Mouse (Mus musculus) kidney, postnatal 0 days (tissue): ENCODE data around the gene Ptcra. TPM values are rescaled to one million over a fixed set of nuclear protein-coding genes. Genes with fewer than 3 reads are reported as not detected.

Source experiments
- ATAC-seq: fragments of 200-750 bp; cut with Nextera tagmentation; replicated peaks from 2 replicates; pipeline ENCODE4 v1.8.0; 2017; ENCODE audit warnings: low read depth, moderate number of reproducible peaks, moderate TSS enrichment, moderate library complexity; ENCODE audit not compliant: low FRiP score
- DNase-seq: peaks from one replicate; pipeline ENCODE4 v3.0.0-alpha.2; 2016; ENCODE audit warnings: low spot score
- H3K27ac ChIP-seq: fragments of 300-500 bp; sonication (generic); 2 replicates; pipeline ENCODE4 v1.5.1; 2014; ENCODE audit warnings: mild to moderate bottlenecking
- H3K27me3 ChIP-seq: fragments of 300-500 bp; sonication (generic); 2 replicates; pipeline ENCODE4 v1.6.1; 2014; ENCODE audit warnings: low read length, mixed read lengths; ENCODE audit not compliant: insufficient read depth
- H3K36me3 ChIP-seq: fragments of 300-500 bp; sonication (generic); 2 replicates; pipeline ENCODE4 v1.6.1; 2014; ENCODE audit warnings: low read length, mixed read lengths; ENCODE audit not compliant: insufficient read depth
- H3K4me1 ChIP-seq: fragments of 300-500 bp; sonication (generic); replicated peaks from 2 replicates; pipeline ENCODE4 v1.6.1; 2014; ENCODE audit warnings: antibody characterized with exemption, low read length, mixed read lengths; ENCODE audit not compliant: insufficient read depth
- H3K4me2 ChIP-seq: fragments of 300-500 bp; sonication (generic); 2 replicates; pipeline ENCODE4 v1.6.1; 2014; ENCODE audit warnings: mild to moderate bottlenecking, low read length, moderate library complexity, mixed read lengths
- H3K4me3 ChIP-seq: fragments of 300-500 bp; sonication (generic); replicated peaks from 2 replicates; pipeline ENCODE4 v1.5.1; 2014; ENCODE audit warnings: low read depth, low read length
- H3K9ac ChIP-seq: fragments of 300-500 bp; sonication (generic); 2 replicates; pipeline ENCODE4 v1.6.1; 2014; ENCODE audit warnings: low read depth, low read length
- H3K9me3 ChIP-seq: fragments of 300-500 bp; sonication (generic); replicated peaks from 2 replicates; pipeline ENCODE4 v1.6.1; 2016; ENCODE audit warnings: low read length, inconsistent platforms, mixed read lengths
- CTCF ChIP-seq: IDR thresholded peaks from 2 replicates; pipeline ENCODE4 v1.5.1; 2016; ENCODE audit warnings: antibody characterized with exemption, low read depth, mild to moderate bottlenecking, moderate library complexity
- WGBS: fragments of 180-500 bp; shearing (Covaris S2); extraction: QIAGEN DNeasy Blood & Tissue Kit; methylation state at CpG from one replicate; pipeline ENCODE4 v1.1.7; 2014; 5-methylcytosine and 5-hydroxymethylcytosine counted together
- polyA plus RNA-seq: library from polyadenylated mRNA; unstranded; fragments of >200 nt; fragmentation: Nextera tagmentation; extraction: Ambion mirVana; gene quantifications from 2 replicates; pipeline ENCODE4 v1.2.1, GENCODE M21; 2015

The Ptcra gene
- polyA plus RNA-seq, 1 experiment from 2014 or later, result 0.12 TPM

DNA sequence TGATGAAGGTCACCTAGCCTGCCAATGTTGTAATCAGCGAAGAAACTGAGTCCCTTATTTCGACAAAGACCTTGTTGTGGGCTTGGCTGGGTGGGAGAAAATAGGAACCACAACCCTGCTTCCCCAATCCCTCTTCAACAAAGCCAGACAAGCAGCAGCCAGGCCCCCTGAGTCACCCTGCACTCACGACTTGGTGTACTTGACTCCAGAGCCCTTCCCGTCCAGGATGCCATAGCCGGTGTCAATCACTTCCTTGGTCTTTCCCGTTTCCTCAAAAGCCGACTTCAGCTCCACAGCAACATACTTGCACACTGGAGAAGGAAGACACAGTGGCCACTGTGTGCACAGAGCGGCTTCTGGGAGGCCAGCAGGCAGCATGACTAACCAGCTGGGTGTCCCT is 16.3 kb downstream of the Ptcra start:
- H3K27ac ChIP-seq, result no peak overlapping the region
- no peak overlapping the region for H3K4me2 ChIP-seq
- peaks cover 31% of the 10 kb centered on the region for H3K36me3 ChIP-seq
- no peaks in the 10 kb centered on the region for H3K27me3 ChIP-seq
- peaks cover 10% of the 10 kb centered on the region; the same call in 1 of the 2 replicates for H3K4me1 ChIP-seq
- DNase-seq (no peak), ATAC-seq (no peak)
- H3K4me3 ChIP-seq, result no peak overlapping the region
- H3K9ac ChIP-seq, result no peak overlapping the region
- TF ChIP-seq CTCF, result no peak
- H3K9me3 ChIP-seq, result no peaks in the 10 kb centered on the region
- WGBS, result 81% methylated on average over 8 of the region's 8 CpGs

GRCm38 (mm10) chr17:46745506-46745905 is 18.0 kb downstream of the Ptcra start:
- H3K27me3 ChIP-seq, result no peaks in the 10 kb centered on the region

DNA sequence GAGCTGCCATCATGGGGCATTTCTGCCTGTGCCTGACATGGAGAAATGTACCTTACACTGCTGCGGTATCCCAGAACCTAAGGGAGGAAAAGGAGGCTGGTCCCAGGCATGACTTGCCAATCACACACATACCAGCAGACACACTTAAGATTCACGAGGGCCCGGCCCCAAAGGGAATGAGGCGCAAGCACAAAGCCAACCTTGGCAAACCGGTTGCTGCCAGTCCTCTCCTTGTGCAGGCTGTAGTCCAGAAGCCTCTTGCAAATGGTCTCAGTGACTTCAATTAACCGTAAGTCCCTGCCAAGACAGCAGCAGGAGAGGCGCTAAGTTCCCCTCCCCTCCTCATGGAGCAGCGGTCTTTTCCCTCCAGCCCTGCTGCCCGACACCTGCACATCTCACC is 20.5 kb downstream of the Ptcra start:
- H3K36me3 ChIP-seq, result peaks cover 31% of the 10 kb centered on the region
- ATAC-seq (no peak), DNase-seq (no peak)
- H3K27ac ChIP-seq, result no peak overlapping the region
- TF ChIP-seq CTCF, result no peak
- H3K9ac ChIP-seq, result no peak overlapping the region
- no peaks in the 10 kb centered on the region for H3K27me3 ChIP-seq
- WGBS, result 85% methylated on average over 9 of the region's 9 CpGs
- H3K4me3 ChIP-seq, result no peak overlapping the region
- no peaks in the 10 kb centered on the region for H3K9me3 ChIP-seq
- H3K4me2 ChIP-seq, result no peak overlapping the region
- H3K4me1 ChIP-seq, result no peaks in the 10 kb centered on the region

More at GRCm38 (mm10) chr17:46745506-46745905, 18.0 kb downstream of the Ptcra start:
- Histone ChIP-seq H3K4me1 (no peaks in the 10 kb centered on the region; the same call in 1 of the 2 replicates), H3K36me3 (peaks cover 31% of the 10 kb centered on the region), H3K4me3 (no peak overlapping the region), H3K9ac (no peak overlapping the region), H3K27ac (no peak overlapping the region), H3K4me2 (no peak overlapping the region), H3K9me3 (no peaks in the 10 kb centered on the region)
- 89% methylated on average over 2 of the region's 2 CpGs for WGBS
- TF ChIP-seq CTCF, result no peak
- ATAC-seq, result no peak
- DNase-seq, result no peak

- H3K4me1 ChIP-seq, result no peaks in the 10 kb centered on the region
- ATAC-seq (no peak), DNase-seq (no peak)
- H3K36me3 ChIP-seq, result peaks cover 34% of the 10 kb centered on the region
- WGBS, result 98% methylated on average over 6 of the region's 6 CpGs
- no peaks in the 10 kb centered on the region for H3K27me3 ChIP-seq
- H3K9me3 ChIP-seq, result no peaks in the 10 kb centered on the region
- no peak for TF ChIP-seq CTCF
- H3K4me3 ChIP-seq, result no peak overlapping the region
- H3K27ac ChIP-seq, result no peak overlapping the region
- H3K9ac ChIP-seq, result no peak overlapping the region
- H3K4me2 ChIP-seq, result no peak overlapping the region
Measured at GRCm38 (mm10) chr17:46741305-46741704, 22.2 kb downstream of the Ptcra start.

DNA sequence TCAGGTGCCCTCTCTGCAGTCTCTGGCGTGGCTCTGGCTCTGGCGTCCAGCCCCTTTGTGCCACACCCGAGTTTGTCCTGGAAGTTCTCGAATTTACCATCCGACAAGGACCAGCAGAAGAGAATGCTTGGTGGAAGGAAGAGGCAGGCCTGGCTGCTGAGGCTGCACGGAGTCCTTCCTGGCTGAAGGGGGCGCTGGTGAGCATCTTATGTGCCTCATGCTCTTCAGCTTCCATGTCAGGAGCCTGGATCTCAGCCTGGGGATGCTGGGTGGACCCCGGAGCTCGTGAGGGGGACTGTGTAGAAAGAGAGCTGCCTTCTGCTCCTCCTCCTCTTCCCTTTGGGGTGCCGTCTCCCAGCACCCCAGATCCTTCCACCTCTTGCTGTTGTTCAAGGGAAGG is 27.4 kb downstream of the Ptcra start:
- no peak for ATAC-seq
- no peaks in the 10 kb centered on the region for H3K9me3 ChIP-seq

DNA sequence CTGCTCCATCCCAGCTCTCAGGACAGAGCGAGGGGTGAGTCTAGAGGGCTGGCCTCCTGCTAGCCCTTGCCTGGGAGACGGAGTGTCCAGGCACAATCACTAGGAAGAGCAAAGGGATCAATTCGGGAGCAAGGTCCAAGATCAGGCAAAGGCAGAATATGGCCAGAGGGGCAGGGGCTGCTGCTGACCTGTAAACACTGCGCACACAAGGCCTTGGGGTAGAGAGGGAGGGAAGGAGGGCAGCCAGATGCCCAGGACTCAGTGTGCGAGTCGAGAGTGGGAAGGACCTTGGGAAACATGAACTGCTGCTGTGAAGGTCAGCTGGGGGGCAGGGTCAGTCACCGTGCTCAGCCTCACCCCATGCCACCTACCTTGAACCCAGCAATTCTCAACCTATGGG is 28.2 kb downstream of the Ptcra start:
- Histone ChIP-seq H3K9ac (no peak overlapping the region), H3K27me3 (no peaks in the 10 kb centered on the region), H3K27ac (no peak overlapping the region), H3K9me3 (no peaks in the 10 kb centered on the region), H3K36me3 (peaks cover 23% of the 10 kb centered on the region), H3K4me3 (no peak overlapping the region), H3K4me2 (no peak overlapping the region), H3K4me1 (no peaks in the 10 kb centered on the region)
- no peak for TF ChIP-seq CTCF
- WGBS, result 83% methylated on average over 7 of the region's 7 CpGs
- ATAC-seq (0 out of 2 replicates have a peak, but pooled peaks have one; percentile 19), DNase-seq (no peak)

More for the DNA sequence above, 27.4 kb downstream of the Ptcra start:
- H3K9ac ChIP-seq, result no peak overlapping the region
- no peaks in the 10 kb centered on the region for H3K4me1 ChIP-seq
- H3K36me3 ChIP-seq, result peaks cover 23% of the 10 kb centered on the region
- no peak overlapping the region for H3K4me2 ChIP-seq
- WGBS, result 58% methylated on average over 9 of the region's 10 CpGs
- DNase-seq, result no peak
- no peak overlapping the region for H3K27ac ChIP-seq
- no peaks in the 10 kb centered on the region for H3K27me3 ChIP-seq
- no peak overlapping the region for H3K4me3 ChIP-seq
- TF ChIP-seq CTCF, result peak; percentile 61

DNA sequence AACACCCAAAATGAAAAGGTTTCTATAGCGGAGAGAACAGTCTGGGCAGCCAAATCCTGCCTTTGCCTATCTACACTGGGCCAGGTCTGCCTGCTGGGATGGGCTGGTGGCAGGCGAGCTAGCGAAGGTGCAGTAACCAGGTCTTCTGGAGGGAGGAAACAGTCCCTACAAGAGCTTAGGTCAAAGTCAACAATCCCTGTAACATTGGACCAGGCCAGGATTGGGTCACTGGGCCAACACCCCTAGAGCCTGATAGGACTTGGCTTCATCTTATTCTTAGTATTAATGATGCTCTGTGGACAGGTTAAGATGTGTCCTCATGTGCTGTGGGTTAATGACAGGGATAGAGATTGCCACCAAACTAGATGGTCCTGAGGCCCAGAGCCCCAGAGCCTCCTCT is 29.5 kb downstream of the Ptcra start:
- 96% methylated on average over 3 of the region's 3 CpGs for WGBS

More for the DNA sequence above, 29.5 kb downstream of the Ptcra start:
- no peak for TF ChIP-seq CTCF
- no peaks in the 10 kb centered on the region for H3K27me3 ChIP-seq
- no peak overlapping the region for H3K27ac ChIP-seq
- H3K4me2 ChIP-seq, result no peak overlapping the region
- DNase-seq, result no peak
- H3K4me3 ChIP-seq, result no peak overlapping the region
- H3K9ac ChIP-seq, result no peak overlapping the region
- no peaks in the 10 kb centered on the region for H3K4me1 ChIP-seq
- H3K9me3 ChIP-seq, result no peaks in the 10 kb centered on the region
- no peak for ATAC-seq
- H3K36me3 ChIP-seq, result peaks cover 23% of the 10 kb centered on the region
